Comparison of ENCODE assay signal across 11 mouse cellular contexts in the genomic region with DNA sequence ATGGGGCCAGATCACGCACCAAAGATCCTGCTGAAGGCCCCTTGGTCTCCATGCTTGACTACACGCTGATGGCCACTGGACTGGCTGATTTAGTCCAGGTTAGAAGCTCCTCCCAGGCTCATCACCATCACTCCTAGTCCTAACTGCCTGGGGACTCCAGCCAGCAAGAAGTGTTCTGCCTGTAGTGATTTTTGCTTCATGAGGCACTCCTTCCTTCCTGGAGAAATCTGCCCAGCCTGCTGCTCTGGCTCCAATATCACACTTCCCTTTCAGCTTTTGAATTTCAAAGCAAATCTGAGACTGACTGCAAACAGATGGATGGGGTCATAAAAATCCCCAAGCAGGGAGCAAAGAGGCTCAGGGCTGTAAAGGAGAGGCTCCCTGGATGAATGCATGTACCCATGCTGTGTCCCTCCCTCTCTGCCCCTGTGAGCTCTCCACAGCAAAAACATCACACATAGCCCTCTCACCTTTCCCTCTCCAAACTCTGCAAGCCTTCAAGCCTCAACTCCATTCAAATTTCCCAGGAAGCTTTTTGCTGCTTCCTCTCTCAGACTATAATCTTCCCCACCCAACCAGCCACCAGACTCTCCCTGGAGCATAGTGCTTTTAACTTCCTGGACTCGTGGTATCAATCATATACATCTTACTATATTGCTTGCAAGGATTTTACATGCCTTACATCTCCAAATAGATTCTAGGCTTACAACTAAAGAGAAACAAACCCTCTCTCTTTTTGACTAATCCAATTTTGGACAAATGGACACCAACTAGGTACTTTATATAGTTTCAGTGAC.
DNase-seq lines count a peak whose midpoint lies in the region; ATAC-seq and TF ChIP-seq lines count a peak whose summit lies in the region.
"Had no signal": no experiment of that assay in that cellular context is flagged by ENCODE, and none has a peak within 500 bp of the region (broad histone marks: within the 10 kb centered on the region; RNA-seq: fewer than 3 reads in every experiment).

No protein-coding gene starts in this region.

- H3K36me3 ChIP-seq in neural tube, embryonic 13.5 days: no peaks in the 10 kb centered on the region
- no peaks in the 10 kb centered on the region for H3K36me3 ChIP-seq in lung, embryonic 14.5 days (ENCODE audit: insufficient read depth)
- H3K36me3 ChIP-seq: hindbrain, embryonic 15.5 days had no signal

- ATAC-seq in frontal cortex, adult (ENCODE audit: low TSS enrichment): peak; percentile 35
- ATAC-seq in neural tube, embryonic 13.5 days (ENCODE audit: low read depth): peak; percentile 38; the same call in 1 of the 2 replicates
- ATAC-seq in lung, embryonic 14.5 days (ENCODE audit: insufficient read depth): peak; percentile 56

- H3K4me3 ChIP-seq in neural tube, embryonic 13.5 days: no peak overlapping the region
- H3K4me3 ChIP-seq in lung, embryonic 14.5 days (ENCODE audit: low read depth, low read length): no peak overlapping the region
- H3K4me3 ChIP-seq: hindbrain, embryonic 15.5 days had no signal

- H3K4me1 ChIP-seq in neural tube, embryonic 13.5 days (replicated peaks): peaks cover 27% of the 10 kb centered on the region
- peaks cover 19% of the 10 kb centered on the region for H3K4me1 ChIP-seq in lung, embryonic 14.5 days (ENCODE audit: insufficient read depth)

- no peak overlapping the region for H3K4me2 ChIP-seq in neural tube, embryonic 13.5 days
- no peak overlapping the region for H3K4me2 ChIP-seq in lung, embryonic 14.5 days
- H3K4me2 ChIP-seq: heart, embryonic 11.5 days; hindbrain, embryonic 15.5 days had no signal

- TF ChIP-seq CTCF in lung, embryonic 14.5 days (IDR thresholded peaks at IDR 0.05; ENCODE audit: low read depth): no peak

- whole genome bisulfite sequencing in neural tube, embryonic 13.5 days: 17% methylated on average over 3 of the region's 3 CpGs
- 19% methylated on average over 3 of the region's 3 CpGs for WGBS in lung, embryonic 14.5 days

- peak overlapping the region; percentile 42; the same call in 1 of the 2 replicates for H3K27ac ChIP-seq in neural tube, embryonic 13.5 days (replicated peaks)
- peak overlapping the region; percentile 60 for H3K27ac ChIP-seq in lung, embryonic 14.5 days (ENCODE audit: low read depth)
- H3K27ac ChIP-seq: hindbrain, embryonic 15.5 days had no signal

- H3K9ac ChIP-seq in neural tube, embryonic 13.5 days: no peak overlapping the region
- no peak overlapping the region for H3K9ac ChIP-seq in lung, embryonic 14.5 days
- H3K9ac ChIP-seq: hindbrain, embryonic 15.5 days had no signal

- DNase-seq in frontal cortex, postnatal 14 days (ENCODE audit: low spot score in 2 of 2): no peak
- DNase-seq in neural tube, embryonic 10.5 days (ENCODE audit: extremely low spot score, low spot score): no peak
- peak; percentile 77 for DNase-seq in lung, embryonic 14.5 days
- DNase-seq in heart, adult 9 months (ENCODE audit: low spot score in 2 of 2): no peak
- no peak for DNase-seq in heart, adult 8-10 months (ENCODE audit: low spot score)
- DNase-seq in ovary, adult 18-20 months (ENCODE audit: low spot score): no peak
- DNase-seq: cerebellum, postnatal 14 days had no signal

- peaks cover 3% of the 10 kb centered on the region; the same call in 1 of the 2 replicates for H3K27me3 ChIP-seq in neural tube, embryonic 13.5 days
- no peaks in the 10 kb centered on the region for H3K27me3 ChIP-seq in lung, embryonic 14.5 days (ENCODE audit: insufficient read depth, low read length)
- H3K27me3 ChIP-seq: hindbrain, embryonic 15.5 days had no signal

- H3K9me3 ChIP-seq in neural tube, embryonic 13.5 days: no peaks in the 10 kb centered on the region
- H3K9me3 ChIP-seq in lung, embryonic 14.5 days (ENCODE audit: low read depth, low read length): no peaks in the 10 kb centered on the region
- H3K9me3 ChIP-seq: hindbrain, embryonic 15.5 days had no signal
